Mouse (Mus musculus) kidney, adult 2 months (tissue): Measurements from ENCODE around the gene Tbc1d16.

Experiments used
- CTCF ChIP-seq: fragments of 200-500 bp; conservative IDR thresholded peaks from 2 replicates; pipeline ENCODE4 v1.5.1; 2011; ENCODE audit warnings: low read depth, mild to moderate bottlenecking, control low read depth, low read length, moderate library complexity, mixed read lengths; ENCODE audit not compliant: insufficient read depth, insufficient read length
- POLR2A ChIP-seq: fragments of 200-500 bp; IDR thresholded peaks from one replicate; pipeline ENCODE4 v1.6.1; 2011; ENCODE audit warnings: low read depth, low read length, control low read depth

GRCm38 (mm10) chr11:119123522-119124319 lies 104.6 kb downstream of the Tbc1d16 start:
- TF ChIP-seq CTCF (no peak), POLR2A (no peak)
